Mouse (Mus musculus) CH12F3 (cell line): ENCODE data around the gene Gli2.

Experiments used
- in situ Hi-C: fragments of 300-500 bp; cut with MboI; formaldehyde crosslinking; loops from 2 replicates; pipeline ENCODE4 v1.14.3; 2020; ENCODE audit warnings: low sequenced_read_pairs

Gene Gli2

GRCm38 (mm10) chr1:118905319-118905718 lies 148.1 kb downstream of the Gli2 start:
- in situ Hi-C loops = no loop called here

DNA sequence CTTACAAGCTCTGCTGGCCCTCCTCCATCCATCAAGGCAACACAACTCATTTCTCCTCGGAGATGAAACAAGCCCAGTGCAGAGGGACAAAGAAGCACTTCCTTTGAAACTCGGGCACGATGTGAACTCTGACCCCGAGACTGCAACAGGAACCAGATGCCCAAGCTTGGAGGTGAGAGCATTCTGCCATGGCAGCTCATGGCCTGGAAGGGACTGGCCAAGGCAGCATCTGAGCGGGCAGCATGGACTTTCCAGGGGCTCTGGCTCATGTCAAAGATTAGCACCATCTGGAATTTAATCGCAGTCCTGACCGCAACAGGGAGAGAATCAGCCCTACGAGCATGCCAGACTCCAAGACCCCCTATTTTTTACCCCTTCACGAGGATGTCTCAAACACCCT lies 148.5 kb downstream of the Gli2 start:
- in situ Hi-C loops = no loop called here

DNA sequence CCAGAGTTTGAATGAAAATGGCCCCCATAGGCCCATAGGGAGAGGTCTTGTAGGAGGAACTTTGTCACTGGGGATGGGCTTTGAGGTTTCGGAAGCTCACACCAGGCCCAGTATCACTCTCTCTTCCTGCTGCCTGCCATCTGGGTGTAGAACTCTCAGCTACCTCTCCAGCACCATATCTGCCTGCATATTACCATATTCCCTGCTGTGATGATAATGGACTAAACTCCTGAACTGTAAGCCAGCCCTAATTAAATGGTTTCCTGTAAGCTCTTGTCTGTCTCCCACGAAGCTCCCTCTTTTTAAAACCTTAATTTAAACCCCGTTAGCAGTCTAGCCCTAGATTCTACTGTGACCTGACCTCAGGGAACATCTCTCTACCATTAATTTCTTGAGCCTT lies 149.0 kb downstream of the Gli2 start:
- in situ Hi-C loops = no loop called here

DNA sequence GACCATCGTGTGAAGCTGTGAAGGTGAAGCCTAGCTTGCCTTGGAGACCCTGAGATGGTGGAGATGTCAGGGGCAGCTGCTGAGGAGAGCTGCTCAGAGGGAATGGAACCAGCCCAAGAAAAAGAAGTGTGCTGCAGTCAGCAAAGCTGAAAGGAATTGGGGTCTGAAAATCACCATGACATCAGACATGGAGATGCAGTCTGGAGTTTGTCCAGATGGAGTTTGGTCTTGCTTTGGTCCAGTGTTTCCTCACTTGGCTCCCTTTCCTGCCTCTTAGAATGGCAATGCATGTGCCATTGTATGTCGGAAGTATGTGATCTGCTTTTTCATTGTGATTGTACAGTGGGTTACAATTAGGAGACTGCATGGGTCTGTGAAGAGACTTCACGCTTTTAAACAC lies 149.7 kb downstream of the Gli2 start:
- in situ Hi-C loops = no loop called here

DNA sequence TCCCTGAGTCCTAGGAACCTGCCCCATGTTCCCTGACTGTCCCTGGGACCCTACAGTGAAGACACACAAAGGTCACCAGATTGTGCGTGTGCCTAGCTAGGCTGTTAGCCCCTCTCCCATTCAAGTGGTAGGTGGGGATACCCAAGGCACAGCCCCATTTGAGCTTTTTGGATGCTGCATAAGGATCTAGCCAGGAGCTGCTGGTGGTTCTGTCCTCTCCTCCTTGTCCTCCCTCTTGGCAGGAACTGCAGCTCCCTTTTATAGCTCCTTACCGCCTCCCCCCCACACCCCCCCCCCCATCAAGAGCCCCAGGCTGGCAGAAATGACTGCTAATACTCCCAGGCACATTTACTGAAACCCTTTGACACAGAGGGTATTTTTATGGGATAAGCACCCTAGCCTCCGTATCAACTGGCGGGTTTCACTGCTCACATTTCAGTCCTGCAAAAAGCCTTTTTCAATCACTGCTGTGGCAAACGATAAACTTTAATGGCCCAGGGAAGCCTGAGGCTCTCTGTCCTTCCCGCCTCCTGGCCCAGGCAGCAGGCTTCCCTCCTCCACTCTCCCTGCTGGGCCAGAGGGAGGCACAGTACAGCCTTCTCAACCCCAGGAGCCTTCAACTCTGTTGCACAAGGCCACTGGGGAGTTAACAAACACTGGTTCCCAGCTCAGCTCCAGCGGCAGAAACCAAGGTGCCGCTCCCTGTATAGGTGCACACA lies 151.4 kb downstream of the Gli2 start:
- in situ Hi-C loops = no loop called here

DNA sequence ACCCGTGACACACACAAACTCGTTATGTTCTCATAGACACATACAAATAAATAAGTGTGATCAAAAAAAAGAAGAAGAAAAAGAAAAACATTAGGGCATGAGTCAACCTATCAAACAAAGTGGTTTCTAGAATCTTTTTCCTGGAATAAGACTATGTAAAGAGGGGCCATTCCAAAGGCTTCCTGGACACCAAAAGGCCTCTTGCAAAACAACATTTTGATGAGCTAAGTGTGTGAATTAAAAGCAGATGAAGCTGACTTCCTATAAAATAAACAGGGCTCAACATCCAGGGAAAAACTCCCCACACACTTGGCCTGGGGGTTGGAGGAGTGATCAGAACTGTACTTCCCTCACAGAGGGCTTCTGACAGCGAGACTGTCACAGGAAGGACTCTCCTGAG lies 155.1 kb downstream of the Gli2 start:
- in situ Hi-C loops = no loop called here

GRCm38 (mm10) chr1:118895026-118895762 lies 158.2 kb downstream of the Gli2 start:
- in situ Hi-C loops = no loop called here

GRCm38 (mm10) chr1:118891395-118891794 lies 162.0 kb downstream of the Gli2 start:
- in situ Hi-C loops = no loop called here

GRCm38 (mm10) chr1:118890125-118890875 lies 163.1 kb downstream of the Gli2 start:
- in situ Hi-C loops = no loop called here

DNA sequence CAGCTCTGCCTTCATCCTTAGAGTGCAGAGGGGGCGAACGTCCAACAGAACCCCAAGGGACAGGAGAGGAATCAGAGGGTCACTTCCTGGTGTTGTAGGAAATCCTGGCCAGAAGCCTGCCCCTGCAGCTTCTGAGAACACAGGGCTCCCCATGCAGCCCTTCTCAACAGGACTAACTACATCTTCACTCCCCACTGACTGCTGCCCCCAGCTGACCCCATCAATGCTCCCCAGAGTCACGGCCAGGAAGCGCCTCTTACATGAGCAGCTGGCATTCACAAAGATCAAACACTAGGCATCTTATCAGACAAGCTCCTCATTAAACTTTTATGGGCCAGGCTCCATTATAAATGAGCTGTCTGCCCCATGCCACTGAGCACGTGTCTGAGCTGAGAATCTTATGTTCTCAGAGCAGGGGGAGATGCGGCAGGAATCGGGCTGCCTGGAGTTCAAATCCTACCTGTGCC lies 172.6 kb downstream of the Gli2 start:
- in situ Hi-C loops = no loop called here

DNA sequence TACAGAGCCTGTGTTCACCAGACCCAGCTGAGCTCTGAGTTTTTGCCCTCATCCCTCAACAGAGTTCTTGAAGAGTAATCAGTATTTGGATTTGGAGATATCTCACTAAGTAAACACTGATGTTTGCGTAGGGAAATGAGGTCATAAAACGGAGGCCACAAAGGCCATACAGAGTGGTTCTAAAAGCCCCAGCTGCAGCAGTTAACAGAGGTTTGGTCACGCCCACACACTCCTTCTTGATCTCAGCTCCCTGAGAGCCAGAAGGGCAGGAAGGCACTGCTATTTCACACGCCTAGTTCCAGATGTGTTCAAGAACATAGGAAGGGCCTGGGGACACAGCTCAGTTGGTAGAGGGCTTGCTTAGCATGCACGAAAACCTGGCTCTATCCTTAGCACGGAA lies 175.1 kb downstream of the Gli2 start:
- in situ Hi-C loops = no loop called here

DNA sequence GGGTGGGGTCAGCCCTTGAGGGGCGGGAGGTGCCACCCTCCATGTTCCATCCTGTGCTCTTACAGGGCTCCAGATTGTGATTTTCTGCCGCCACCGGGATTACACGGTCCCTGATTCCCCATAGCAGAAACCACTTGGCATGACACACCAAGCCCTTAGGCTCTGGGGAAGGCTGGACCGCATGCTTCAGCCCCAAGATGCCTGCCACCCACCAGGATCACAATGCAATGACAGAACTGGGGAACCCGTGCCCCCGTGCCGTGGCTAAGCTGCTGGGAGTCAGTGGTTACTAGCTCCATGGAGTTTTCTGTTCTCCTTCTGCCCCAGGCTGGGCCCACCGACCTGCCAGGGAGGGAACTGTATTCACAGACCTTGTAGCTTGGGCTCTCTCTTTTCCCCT lies 178.2 kb downstream of the Gli2 start:
- in situ Hi-C loops = no loop called here

- in situ Hi-C loops = no loop called here
Measured at GRCm38 (mm10) chr1:118873559-118873958, 179.9 kb downstream of the Gli2 start.

GRCm38 (mm10) chr1:118864735-118865134 lies 188.7 kb downstream of the Gli2 start:
- in situ Hi-C loops = no loop called here

DNA sequence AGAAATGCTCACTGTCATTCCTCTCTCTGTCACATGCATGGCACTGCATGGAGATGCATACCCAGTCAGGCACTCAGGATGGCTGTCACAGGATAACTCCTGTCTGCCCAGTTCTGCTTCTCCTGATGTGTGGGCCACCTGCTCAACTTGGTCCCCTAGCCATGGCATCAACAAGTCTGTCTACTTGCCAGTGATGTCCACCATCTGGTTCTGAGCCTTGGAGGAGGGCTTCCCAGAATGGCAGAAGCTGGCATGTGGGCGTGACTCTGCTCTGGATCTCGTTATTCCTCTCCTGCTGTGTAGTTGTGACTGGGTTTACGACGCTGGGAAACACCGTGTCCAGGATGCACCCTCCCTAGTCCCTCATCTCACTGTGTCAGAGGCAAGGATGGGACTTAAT lies 189.4 kb downstream of the Gli2 start:
- in situ Hi-C loops = no loop called here

DNA sequence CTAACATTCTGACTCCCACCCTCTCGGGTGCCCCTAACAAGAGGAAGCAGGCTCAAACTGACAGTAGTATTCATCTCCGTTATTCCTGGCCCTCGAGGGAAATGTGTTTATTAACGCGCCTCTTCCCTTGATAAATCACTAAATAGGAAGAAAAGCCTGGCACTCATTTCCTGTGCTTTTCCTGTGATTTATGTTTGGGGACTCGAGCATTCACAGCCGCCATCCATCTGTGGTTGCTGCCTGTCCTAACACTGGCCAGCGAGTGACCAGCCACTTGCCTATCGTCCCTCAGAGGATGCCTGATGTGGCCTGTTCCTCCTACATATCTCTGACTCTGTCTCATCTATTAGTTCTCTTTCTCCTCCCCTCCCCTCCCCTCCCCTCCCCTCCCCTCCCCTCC lies 195.3 kb downstream of the Gli2 start:
- in situ Hi-C loops = no loop called here

DNA sequence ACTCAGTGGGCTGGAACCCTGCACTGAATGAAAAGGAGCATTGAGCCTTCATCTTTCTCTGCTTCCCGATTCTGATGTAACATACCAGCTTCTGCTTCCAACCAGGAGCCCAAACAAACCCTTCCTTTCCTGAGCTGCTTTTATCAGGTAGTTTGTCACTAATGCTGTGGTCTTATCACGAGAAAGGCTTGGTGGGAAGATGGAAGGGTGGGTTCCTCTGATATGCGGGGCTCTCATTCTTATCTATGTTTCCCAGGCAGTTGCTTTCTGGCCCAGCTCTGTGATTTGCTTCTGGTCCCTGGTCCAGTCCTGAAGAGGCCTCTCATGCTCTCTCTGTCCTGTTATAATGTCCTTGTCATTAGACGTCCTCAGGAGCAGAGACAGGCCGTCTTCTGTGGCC lies 222.8 kb downstream of the Gli2 start:
- in situ Hi-C loops = no loop called here

DNA sequence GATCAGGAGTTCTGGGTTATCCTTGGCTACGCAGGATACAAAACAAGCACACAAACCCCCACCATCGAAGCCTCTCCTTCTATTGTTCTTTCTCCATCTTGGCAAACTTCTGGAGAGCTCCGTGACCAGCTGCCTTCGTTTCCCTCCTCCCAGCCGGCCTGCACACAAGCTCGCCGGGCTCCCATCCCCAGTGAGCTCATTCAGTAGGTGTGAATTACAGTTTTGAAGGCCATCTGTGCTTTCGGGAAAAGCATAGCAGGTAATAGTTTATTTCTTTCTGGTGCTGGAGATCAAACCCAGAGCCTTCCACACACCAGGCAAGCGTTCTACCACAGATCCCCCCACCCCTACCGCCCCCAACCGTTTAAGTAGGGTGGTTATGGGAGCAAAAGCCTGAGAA lies 226.8 kb downstream of the Gli2 start:
- in situ Hi-C loops = no loop called here

GRCm38 (mm10) chr1:118825467-118826219 lies 227.8 kb downstream of the Gli2 start:
- in situ Hi-C loops = no loop called here

- in situ Hi-C loops = no loop called here
Measured at GRCm38 (mm10) chr1:118825035-118825434, 228.4 kb downstream of the Gli2 start.

- in situ Hi-C loops = no loop called here
Measured at GRCm38 (mm10) chr1:118822258-118822657, 231.2 kb downstream of the Gli2 start.
